Mouse (Mus musculus) liver, adult 2 months (tissue): ENCODE measurements at regions not wholly inside any gene's neighbourhood (a gene's known extent, or its start where the extent isn't known, plus 50 kb on each side); places are given as distances from the start of the nearest gene placed in this dataset.

Experiments used
- DNase-seq: peaks from one replicate; pipeline ENCODE4 v3.0.0-alpha.2; 2011; ENCODE audit warnings: low read depth, low spot score; ENCODE audit errors: extremely low read depth
- H3K27ac ChIP-seq: fragments of 200-500 bp; replicated peaks from 2 replicates; pipeline ENCODE4 v1.5.1; 2012; ENCODE audit warnings: low read depth, mild to moderate bottlenecking, control low read depth, inconsistent platforms, low read length; ENCODE audit not compliant: insufficient read depth
- H3K27me3 ChIP-seq: fragments of 200-500 bp; 2 replicates; pipeline ENCODE4 v1.6.1; 2012; ENCODE audit warnings: mild to moderate bottlenecking, moderate library complexity, low read length, inconsistent platforms; ENCODE audit not compliant: control insufficient read depth, insufficient read depth
- H3K36me3 ChIP-seq: fragments of 200-500 bp; 2 replicates; pipeline ENCODE4 v1.6.1; 2012; ENCODE audit warnings: low read length, inconsistent platforms; ENCODE audit not compliant: control insufficient read depth, insufficient read depth
- H3K4me1 ChIP-seq: fragments of 200-500 bp; 2 replicates; pipeline ENCODE4 v1.6.1; 2011; ENCODE audit warnings: low read length; ENCODE audit not compliant: control insufficient read depth, insufficient read depth
- H3K4me3 ChIP-seq: fragments of 200-500 bp; 2 replicates; pipeline ENCODE4 v1.5.1; 2011; ENCODE audit warnings: low read depth, mild to moderate bottlenecking, control low read depth, low read length, moderate library complexity; ENCODE audit not compliant: insufficient read depth
- H3K79me2 ChIP-seq: fragments of 200-500 bp; 2 replicates; pipeline ENCODE4 v1.6.1; 2012; ENCODE audit warnings: inconsistent platforms, mild to moderate bottlenecking, low read length, moderate library complexity; ENCODE audit not compliant: control insufficient read depth, insufficient read depth
- H3K9ac ChIP-seq: fragments of 200-500 bp; 2 replicates; pipeline ENCODE4 v1.6.1; 2012; ENCODE audit warnings: low read depth, mild to moderate bottlenecking, control low read depth, inconsistent platforms, low read length
- CTCF ChIP-seq: fragments of 200-500 bp; IDR thresholded peaks from 2 replicates; pipeline ENCODE4 v1.5.1; 2011; ENCODE audit warnings: low read depth, low read length, control low read depth
- POLR2A ChIP-seq: fragments of 200-500 bp; IDR thresholded peaks from 2 replicates; pipeline ENCODE4 v1.6.1; 2011; ENCODE audit warnings: low read length, control low read depth; ENCODE audit not compliant: insufficient read depth; ENCODE audit errors: extremely low read depth
- WGBS: fragments of 180-500 bp; shearing (Covaris S2); methylation state at CpG from one replicate; pipeline ENCODE4 v1.1.7; 2018; 5-methylcytosine and 5-hydroxymethylcytosine counted together

DNA sequence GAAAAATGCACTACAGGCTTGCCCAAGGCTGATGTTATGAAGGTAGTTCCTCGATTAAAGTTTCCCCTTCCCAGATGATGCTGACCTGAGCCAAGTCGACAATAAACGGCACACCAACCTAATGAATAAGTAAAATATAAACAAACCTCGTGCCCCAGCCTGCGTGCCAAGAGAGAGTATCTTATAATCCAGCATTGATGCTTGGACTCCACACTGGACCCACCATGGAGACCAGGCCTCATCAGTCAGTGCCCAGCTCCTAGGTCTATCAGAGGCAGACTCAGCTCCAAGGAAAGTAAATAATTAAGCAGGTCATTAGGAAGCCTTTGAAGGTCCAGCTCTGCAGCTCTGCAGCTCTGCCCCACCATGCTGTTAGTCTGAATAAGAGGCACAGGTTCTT is 187.3 kb upstream of the Prox1 start:
- TF ChIP-seq CTCF = no peak
- no peak for TF ChIP-seq POLR2A
- no peaks in the 10 kb centered on the region for H3K4me1 ChIP-seq
- no peak overlapping the region for H3K4me3 ChIP-seq
- H3K79me2 ChIP-seq = no peaks in the 10 kb centered on the region
- no peak for DNase-seq
- 73% methylated on average over 5 of the region's 5 CpGs for WGBS
- no peak overlapping the region for H3K9ac ChIP-seq
- no peaks in the 10 kb centered on the region for H3K27me3 ChIP-seq
- H3K36me3 ChIP-seq = no peaks in the 10 kb centered on the region
- no peak overlapping the region for H3K27ac ChIP-seq

DNA sequence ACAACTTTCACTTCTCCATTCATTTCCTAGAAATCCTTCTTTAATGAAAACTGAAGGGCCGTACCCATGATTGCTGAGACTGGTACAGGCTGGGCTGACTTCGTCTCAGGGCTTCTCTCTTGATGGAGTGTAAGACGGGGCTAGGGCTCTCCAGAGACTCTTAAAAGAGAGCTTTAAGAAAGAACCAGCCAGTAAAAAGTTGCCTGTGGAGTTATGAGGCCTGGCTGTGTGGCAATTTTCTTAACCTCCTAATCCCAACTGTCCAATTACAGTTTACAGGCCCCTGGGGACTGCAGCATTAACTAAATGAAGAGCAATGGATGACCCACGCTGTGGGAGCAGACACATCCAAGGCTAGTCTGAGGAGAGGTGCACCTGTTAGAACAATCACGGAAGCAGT is 177.1 kb upstream of the Prox1 start:
- 89% methylated on average over 5 of the region's 5 CpGs for WGBS
- no peaks in the 10 kb centered on the region for H3K4me1 ChIP-seq
- no peak overlapping the region for H3K4me3 ChIP-seq
- TF ChIP-seq POLR2A (no peak), CTCF (no peak)
- no peak overlapping the region for H3K9ac ChIP-seq
- no peaks in the 10 kb centered on the region for H3K79me2 ChIP-seq
- H3K27me3 ChIP-seq = no peaks in the 10 kb centered on the region
- no peak for DNase-seq
- no peaks in the 10 kb centered on the region for H3K36me3 ChIP-seq
- H3K27ac ChIP-seq = no peak overlapping the region

DNA sequence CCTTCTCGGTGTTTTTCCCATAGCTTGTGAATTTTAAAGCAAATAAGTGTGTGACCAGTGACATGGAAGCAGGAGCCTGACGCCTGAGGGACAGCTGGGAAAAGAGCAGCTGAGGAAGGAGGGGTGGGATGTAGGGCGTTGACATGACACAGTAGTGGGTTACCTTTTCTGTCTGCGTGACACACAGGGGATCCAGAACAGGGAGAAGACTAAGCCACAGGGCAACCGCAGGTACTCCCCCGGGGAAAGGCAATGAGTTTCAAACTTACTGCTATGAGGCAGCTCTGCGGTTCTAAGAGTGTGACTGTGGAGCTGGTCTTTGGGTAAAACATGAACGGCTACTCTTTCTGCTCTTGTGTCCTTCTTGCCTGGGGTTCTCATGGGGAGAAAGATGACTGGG is 170.2 kb upstream of the Prox1 start:
- no peak overlapping the region for H3K27ac ChIP-seq
- H3K4me3 ChIP-seq = no peak overlapping the region
- no peaks in the 10 kb centered on the region for H3K27me3 ChIP-seq
- no peaks in the 10 kb centered on the region for H3K4me1 ChIP-seq
- 89% methylated on average over 8 of the region's 8 CpGs for WGBS
- DNase-seq = no peak
- H3K79me2 ChIP-seq = no peaks in the 10 kb centered on the region
- H3K9ac ChIP-seq = no peak overlapping the region
- TF ChIP-seq POLR2A (no peak), CTCF (no peak)
- H3K36me3 ChIP-seq = no peaks in the 10 kb centered on the region

DNA sequence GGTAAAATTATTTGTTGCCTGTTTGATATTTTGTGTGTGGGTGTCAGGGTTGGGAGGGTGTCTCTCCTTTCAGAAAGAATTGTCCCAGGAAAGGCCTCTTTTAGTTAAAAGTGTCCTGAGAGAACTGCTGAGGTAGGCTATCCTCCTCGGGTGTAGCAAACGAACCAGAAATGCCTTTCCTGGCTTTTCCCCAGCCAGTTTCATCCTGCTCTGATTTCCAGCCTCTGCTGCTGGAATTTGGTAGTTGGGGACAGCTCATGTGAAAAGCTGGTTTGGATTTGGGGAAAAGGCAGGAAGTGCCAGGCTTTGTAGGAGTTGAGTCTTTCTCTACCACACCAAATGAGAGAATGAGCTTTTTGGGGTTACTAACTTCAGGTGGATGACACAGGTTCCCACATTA is 164.0 kb upstream of the Prox1 start:
- WGBS = 67% methylated on average over 2 of the region's 2 CpGs
- TF ChIP-seq CTCF = no peak
- TF ChIP-seq POLR2A = no peak
- H3K4me1 ChIP-seq = no peaks in the 10 kb centered on the region
- no peak for DNase-seq
- H3K9ac ChIP-seq = no peak overlapping the region
- H3K27me3 ChIP-seq = no peaks in the 10 kb centered on the region
- H3K79me2 ChIP-seq = no peaks in the 10 kb centered on the region
- no peak overlapping the region for H3K4me3 ChIP-seq
- H3K27ac ChIP-seq = no peak overlapping the region
- H3K36me3 ChIP-seq = no peaks in the 10 kb centered on the region

DNA sequence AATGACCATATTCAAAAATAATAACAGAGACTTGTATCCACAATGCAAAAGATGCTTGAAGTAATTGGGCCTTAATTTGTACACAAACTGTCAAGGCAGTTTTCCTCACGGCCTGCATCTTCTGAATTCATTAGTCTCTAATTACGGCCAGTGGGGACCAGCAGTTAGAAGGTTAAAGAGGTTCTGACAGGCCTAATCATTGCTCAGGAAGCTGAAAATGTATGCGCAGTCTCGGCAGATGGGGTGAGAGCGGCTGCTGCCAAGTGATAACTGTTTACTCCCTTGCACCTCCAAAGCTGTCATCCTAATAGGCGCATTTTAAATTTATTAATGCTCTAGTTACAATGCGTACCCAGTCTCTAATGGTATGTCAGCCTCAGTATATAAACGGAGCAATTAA is 163.5 kb upstream of the Prox1 start:
- Histone ChIP-seq H3K4me1 (no peaks in the 10 kb centered on the region), H3K4me3 (no peak overlapping the region), H3K79me2 (no peaks in the 10 kb centered on the region), H3K9ac (no peak overlapping the region), H3K27ac (no peak overlapping the region), H3K36me3 (no peaks in the 10 kb centered on the region), H3K27me3 (no peaks in the 10 kb centered on the region)
- no peak for TF ChIP-seq CTCF
- TF ChIP-seq POLR2A = no peak
- no peak for DNase-seq
- 82% methylated on average over 8 of the region's 8 CpGs for WGBS

DNA sequence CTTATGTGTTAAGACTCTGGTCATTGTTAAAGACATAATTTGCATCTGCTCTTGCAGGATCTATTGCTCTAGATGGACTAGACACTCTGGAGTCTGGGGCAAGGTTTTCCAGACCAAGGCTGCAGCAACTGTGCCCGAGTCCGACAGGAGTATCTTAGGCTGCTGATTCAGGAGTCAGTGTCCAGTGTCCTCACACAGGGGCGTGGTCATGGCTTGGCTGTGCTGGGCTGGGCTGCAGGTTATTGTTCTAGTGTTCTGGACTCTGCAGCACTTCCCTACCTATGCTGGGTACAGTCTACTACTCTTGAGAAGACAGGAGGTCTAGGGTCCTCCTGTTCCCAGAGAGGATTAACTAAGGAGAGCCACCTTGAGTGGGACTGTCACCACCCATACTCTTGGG is 161.5 kb upstream of the Prox1 start:
- DNase-seq = no peak
- H3K4me1 ChIP-seq = no peaks in the 10 kb centered on the region
- no peak overlapping the region for H3K27ac ChIP-seq

More for the DNA sequence above, 161.5 kb upstream of the Prox1 start:
- no peak overlapping the region for H3K9ac ChIP-seq
- H3K4me3 ChIP-seq = no peak overlapping the region
- 74% methylated on average over 3 of the region's 3 CpGs for WGBS
- no peaks in the 10 kb centered on the region for H3K36me3 ChIP-seq
- no peaks in the 10 kb centered on the region for H3K27me3 ChIP-seq
- TF ChIP-seq POLR2A (no peak), CTCF (no peak)
- H3K79me2 ChIP-seq = no peaks in the 10 kb centered on the region
